Mouse (Mus musculus) spleen, adult 2 months (tissue): Measurements from ENCODE around the gene Hadhb. TPM values are rescaled to one million over a fixed set of nuclear protein-coding genes. Genes with fewer than 3 reads are reported as not detected.

Experiments
- DNase-seq, 2 experiments: peaks; one replicate each; pipeline versions ENCODE4 v3.0.0 to v3.0.0-alpha.2; 2012 to 2021; ENCODE audit warnings: low spot score in 2 of 2, low read depth in 1 of 2
- H3K27ac ChIP-seq: fragments of 200-500 bp; 2 replicates; pipeline ENCODE4 v1.5.1; 2012; ENCODE audit warnings: low read length, inconsistent platforms; ENCODE audit not compliant: insufficient read depth
- H3K27me3 ChIP-seq: fragments of 200-500 bp; 2 replicates; pipeline ENCODE4 v1.6.1; 2012; ENCODE audit warnings: mild to moderate bottlenecking, moderate library complexity, low read length, inconsistent platforms; ENCODE audit not compliant: control insufficient read depth, insufficient read depth
- H3K36me3 ChIP-seq: fragments of 200-500 bp; 2 replicates; pipeline ENCODE4 v1.6.1; 2012; ENCODE audit warnings: mild to moderate bottlenecking, low read length, inconsistent platforms; ENCODE audit not compliant: control insufficient read depth, insufficient read depth
- H3K4me1 ChIP-seq: fragments of 200-500 bp; 2 replicates; pipeline ENCODE4 v1.6.1; 2011; ENCODE audit warnings: inconsistent platforms; ENCODE audit not compliant: control insufficient read depth, insufficient read depth, insufficient read length
- H3K4me3 ChIP-seq: fragments of 200-500 bp; 2 replicates; pipeline ENCODE4 v1.5.1; 2011; ENCODE audit warnings: mild to moderate bottlenecking, inconsistent platforms; ENCODE audit not compliant: insufficient read depth, insufficient read length; ENCODE audit errors: extremely low read depth
- CTCF ChIP-seq: fragments of 200-500 bp; IDR thresholded peaks from 2 replicates; pipeline ENCODE4 v1.5.1; 2011; ENCODE audit warnings: mild to moderate bottlenecking, inconsistent platforms; ENCODE audit not compliant: insufficient read depth, insufficient read length, insufficient replicate concordance; ENCODE audit errors: extremely low read depth
- POLR2A ChIP-seq: fragments of 200-500 bp; IDR thresholded peaks from 2 replicates; pipeline ENCODE4 v1.6.1; 2011; ENCODE audit warnings: low read depth, low read length, inconsistent platforms
- WGBS: fragments of 180-500 bp; shearing (Covaris S2); methylation state at CpG from one replicate; pipeline ENCODE4 v1.1.7; 2018; 5-methylcytosine and 5-hydroxymethylcytosine counted together
- polyA plus RNA-seq: library from polyadenylated mRNA; depleted of rRNA; stranded (reverse); fragments of >200 nt; gene quantifications from 2 replicates; pipeline ENCODE4 v1.2.3, GENCODE M21; 2012

Gene Hadhb
- polyA plus RNA-seq, 1 experiment = 37.8 TPM

DNA sequence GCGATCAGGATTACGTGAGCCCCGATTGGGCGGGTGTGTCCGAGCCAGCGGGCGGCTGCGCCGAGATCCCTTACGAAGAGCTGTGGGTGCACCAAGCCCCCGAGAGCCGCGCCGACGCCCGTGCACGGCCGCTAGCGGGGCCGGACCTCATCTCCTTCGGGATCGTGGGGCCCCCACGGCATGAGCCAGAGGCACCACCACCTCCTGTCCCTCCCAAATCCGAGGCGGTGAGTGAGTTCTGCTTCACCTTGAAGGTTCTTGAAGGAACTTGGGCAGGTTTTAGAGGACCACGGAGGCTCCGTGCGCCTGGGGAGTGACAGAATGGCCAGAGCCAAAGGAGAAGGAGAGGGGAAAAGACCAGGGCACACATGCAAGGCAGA, 40.3 kb upstream of the Hadhb start:
- peaks cover 9% of the 10 kb centered on the region for H3K36me3 ChIP-seq
- H3K4me1 ChIP-seq = peaks cover 8% of the 10 kb centered on the region
- H3K27me3 ChIP-seq = peaks cover 8% of the 10 kb centered on the region
- TF ChIP-seq POLR2A (no peak), CTCF (no peak)
- H3K4me3 ChIP-seq = peak overlapping the region; percentile 43; the same call in 1 of the 2 replicates
- DNase-seq = no peak
- WGBS = 5% methylated on average over 28 of the region's 28 CpGs
- H3K27ac ChIP-seq = no peak overlapping the region

DNA sequence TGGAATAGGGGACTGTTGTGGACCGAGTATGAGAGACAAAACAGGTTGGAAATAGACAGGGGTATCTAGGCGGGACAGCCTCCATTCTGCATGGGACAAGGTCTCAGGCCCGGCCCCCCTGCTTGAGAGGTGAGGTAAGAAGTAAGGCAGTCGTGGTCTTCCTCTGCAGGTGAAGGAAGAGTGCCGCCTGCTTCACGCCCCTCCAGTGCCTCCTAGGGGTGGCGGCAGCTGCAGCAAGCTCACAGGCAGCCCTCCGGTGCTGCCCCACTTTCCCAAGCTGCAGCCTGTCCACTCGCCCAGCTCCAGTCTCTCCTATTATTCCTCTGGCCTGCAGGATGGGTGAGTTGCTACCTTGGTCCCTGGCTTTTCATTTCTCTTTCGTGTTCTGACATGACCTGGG, 39.3 kb upstream of the Hadhb start:
- Histone ChIP-seq H3K27me3 (peaks cover 8% of the 10 kb centered on the region), H3K4me3 (no peak overlapping the region), H3K27ac (no peak overlapping the region), H3K4me1 (peaks cover 8% of the 10 kb centered on the region), H3K36me3 (peaks cover 16% of the 10 kb centered on the region)
- no peak for TF ChIP-seq CTCF
- TF ChIP-seq POLR2A = no peak
- WGBS = 50% methylated on average over 10 of the region's 10 CpGs
- DNase-seq = no peak

DNA sequence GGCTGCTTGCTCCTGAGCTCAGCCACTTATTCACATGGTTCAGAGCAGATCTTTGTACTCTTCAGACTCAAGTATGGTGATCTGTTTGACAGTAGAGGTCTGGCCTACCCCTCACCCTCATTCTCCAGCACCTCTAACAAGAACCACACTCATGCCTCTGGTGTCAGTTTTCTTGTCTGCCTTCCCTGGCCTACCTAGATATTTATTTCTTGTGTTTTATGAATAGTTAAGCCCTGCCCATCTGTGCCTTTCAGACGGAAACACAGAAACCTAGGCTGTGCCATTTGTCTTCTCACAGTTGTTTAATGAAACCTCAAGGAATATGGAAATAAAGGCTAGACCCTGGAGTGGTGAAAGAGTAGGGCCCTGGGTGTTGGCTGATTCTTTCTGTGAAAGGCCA, 37.0 kb upstream of the Hadhb start:
- no peak for TF ChIP-seq POLR2A
- no peak for TF ChIP-seq CTCF
- H3K27me3 ChIP-seq = peaks cover 8% of the 10 kb centered on the region
- H3K27ac ChIP-seq = no peak overlapping the region
- H3K36me3 ChIP-seq = peaks cover 36% of the 10 kb centered on the region
- peaks cover 8% of the 10 kb centered on the region for H3K4me1 ChIP-seq
- 92% methylated on average over 1 of the region's 1 CpGs for whole genome bisulfite sequencing
- no peak for DNase-seq
- H3K4me3 ChIP-seq = no peak overlapping the region

DNA sequence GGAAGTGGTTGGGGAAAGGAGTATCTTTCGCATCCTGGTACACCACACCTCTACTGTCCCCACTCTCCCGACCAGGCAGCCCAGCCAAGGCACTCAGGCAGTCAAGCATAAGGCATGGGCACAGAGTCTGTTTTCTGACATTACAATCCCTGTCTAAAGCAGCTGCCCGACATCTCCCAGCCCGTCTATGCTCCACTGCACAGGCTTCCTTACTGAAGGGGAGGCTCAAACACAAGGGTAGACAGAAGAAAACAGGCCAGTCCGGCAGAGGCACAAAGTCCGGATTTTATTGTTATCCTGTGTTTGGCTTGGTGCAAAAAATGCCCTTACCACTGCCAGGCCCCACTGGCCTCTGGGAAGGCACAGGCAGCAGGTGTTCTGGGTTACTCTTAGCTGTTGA, 35.9 kb upstream of the Hadhb start:
- Histone ChIP-seq H3K4me1 (peaks cover 6% of the 10 kb centered on the region), H3K27ac (no peak overlapping the region), H3K4me3 (no peak overlapping the region), H3K27me3 (peaks cover 5% of the 10 kb centered on the region), H3K36me3 (peaks cover 42% of the 10 kb centered on the region)
- no peak for DNase-seq
- TF ChIP-seq CTCF (no peak), POLR2A (no peak)
- 92% methylated on average over 6 of the region's 6 CpGs for WGBS

DNA sequence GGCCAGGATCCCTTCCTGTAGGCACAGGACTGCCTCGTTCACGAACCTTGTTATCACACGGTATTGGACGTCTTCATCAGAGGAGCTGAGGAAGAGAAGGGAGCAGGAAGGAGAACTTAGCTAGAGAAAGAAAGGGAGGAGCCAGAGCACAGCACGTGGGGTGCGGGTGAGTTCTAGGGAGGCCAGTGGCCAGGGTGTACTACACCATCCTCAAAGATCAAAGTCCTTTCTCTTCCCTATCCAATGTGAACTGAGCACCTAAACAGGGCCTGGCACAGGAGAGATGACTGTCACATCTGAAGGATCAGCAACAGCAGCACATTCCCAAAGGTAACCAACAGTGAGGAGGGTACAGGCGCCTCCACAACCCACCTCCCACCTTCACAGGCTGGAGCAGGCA, 34.9 kb upstream of the Hadhb start:
- H3K27ac ChIP-seq = no peak overlapping the region
- whole genome bisulfite sequencing = 94% methylated on average over 7 of the region's 7 CpGs
- TF ChIP-seq POLR2A (no peak), CTCF (no peak)
- H3K36me3 ChIP-seq = peaks cover 47% of the 10 kb centered on the region
- DNase-seq = no peak
- H3K4me3 ChIP-seq = no peak overlapping the region
- no peaks in the 10 kb centered on the region for H3K27me3 ChIP-seq
- no peaks in the 10 kb centered on the region for H3K4me1 ChIP-seq

DNA sequence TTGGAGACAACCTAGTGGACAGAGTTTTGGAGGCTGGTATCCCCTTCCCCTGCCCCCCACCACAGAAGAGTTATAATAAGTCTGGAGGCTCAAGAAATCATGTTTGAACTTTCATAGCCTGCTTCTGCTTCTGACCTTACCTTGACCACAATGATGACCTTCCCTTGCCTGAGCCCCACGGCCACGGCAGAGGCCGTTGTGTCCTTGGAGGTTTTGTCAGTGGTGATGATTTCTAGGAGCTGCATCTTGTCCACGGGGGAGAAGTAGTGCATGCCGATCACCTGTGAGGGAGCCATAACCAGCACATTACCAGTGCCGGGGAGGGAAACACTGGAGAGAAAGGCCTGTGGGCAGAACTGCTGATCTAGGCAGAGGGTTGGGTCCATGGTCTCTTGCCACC, 32.6 kb upstream of the Hadhb start:
- no peak overlapping the region for H3K27ac ChIP-seq
- H3K36me3 ChIP-seq = peaks cover 50% of the 10 kb centered on the region

DNA sequence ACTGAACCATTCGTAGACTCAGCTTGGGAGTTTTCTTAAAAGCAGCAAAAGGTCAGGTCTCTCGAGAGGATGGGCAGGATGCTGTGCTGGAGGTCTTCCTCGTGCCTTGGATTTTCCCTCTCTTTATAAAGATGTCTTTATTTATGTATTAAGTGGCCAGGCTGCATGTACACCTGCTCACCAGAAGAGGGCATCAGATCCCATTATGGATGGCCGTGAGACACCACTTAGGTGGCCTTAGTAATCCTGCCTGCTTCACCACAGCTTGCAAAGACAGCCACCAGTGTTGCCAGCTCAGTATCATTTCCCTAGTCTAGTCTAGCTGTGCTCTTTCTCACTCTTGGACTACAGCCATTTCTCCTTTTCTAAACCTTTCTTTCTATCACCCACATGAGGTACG, 29.5 kb upstream of the Hadhb start:
- Histone ChIP-seq H3K27ac (no peak overlapping the region), H3K4me1 (no peaks in the 10 kb centered on the region), H3K27me3 (no peaks in the 10 kb centered on the region), H3K4me3 (no peak overlapping the region), H3K36me3 (peaks cover 52% of the 10 kb centered on the region)
- WGBS = 59% methylated on average over 5 of the region's 5 CpGs
- peak; percentile 48; the same call in 1 of the 2 replicates for TF ChIP-seq CTCF
- no peak for TF ChIP-seq POLR2A
- DNase-seq = peak in 1 of 2 experiments; percentile 12

More for the DNA sequence above, 32.6 kb upstream of the Hadhb start:
- Histone ChIP-seq H3K4me1 (no peaks in the 10 kb centered on the region), H3K4me3 (no peak overlapping the region), H3K27me3 (no peaks in the 10 kb centered on the region)
- 94% methylated on average over 6 of the region's 6 CpGs for WGBS
- DNase-seq = no peak
- TF ChIP-seq CTCF (no peak), POLR2A (no peak)
